Mouse (Mus musculus) thymus, postnatal 25 days (tissue): ENCODE results near the gene Hdac7.

Experiments used
- DNase-seq: peaks from one replicate; pipeline ENCODE4 v3.0.0; 2022

Hdac7 gene

DNA sequence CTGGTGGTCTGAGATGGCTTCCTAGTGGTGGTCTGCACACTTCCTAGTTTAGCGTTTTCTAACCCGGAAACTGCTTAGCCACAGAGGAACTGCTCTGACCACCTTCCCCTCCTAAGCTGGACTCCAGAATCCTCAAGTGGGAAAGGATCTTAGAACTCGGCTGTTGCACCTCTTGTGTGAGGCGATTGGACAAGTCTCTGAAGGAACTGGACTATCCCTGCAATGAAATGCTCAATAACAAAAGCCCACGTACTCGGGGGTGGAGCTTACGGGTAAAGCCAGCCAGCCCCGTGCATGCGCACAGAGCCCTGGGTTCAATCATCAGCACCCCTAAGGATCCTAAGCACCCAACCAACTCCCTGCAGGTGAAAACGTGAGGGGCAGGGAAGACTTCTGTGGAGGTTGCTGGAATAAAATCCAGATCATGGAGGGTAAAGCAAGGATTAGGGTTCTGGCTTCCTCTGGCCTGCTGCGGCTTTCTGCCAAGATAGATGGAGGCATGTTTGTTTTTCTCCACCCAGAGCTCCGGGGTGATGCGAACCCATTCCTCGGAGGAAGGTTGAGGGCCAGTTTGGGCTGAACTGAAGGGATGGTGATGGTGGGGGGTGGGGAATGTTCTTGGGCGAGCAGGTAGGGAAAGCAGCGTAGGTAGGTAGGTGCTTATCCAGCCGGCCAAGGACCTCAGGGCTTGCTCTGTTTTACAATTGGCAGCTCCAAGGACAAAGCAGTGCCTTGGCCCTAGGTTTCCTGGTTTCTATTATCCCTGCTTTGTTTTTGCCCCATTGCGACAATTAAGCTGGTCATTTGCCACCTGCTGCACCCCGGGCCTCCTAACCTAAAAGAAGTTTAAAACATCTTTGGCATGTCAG, 56.3 kb downstream of the Hdac7 start:
- DNase-seq, result no peak

DNA sequence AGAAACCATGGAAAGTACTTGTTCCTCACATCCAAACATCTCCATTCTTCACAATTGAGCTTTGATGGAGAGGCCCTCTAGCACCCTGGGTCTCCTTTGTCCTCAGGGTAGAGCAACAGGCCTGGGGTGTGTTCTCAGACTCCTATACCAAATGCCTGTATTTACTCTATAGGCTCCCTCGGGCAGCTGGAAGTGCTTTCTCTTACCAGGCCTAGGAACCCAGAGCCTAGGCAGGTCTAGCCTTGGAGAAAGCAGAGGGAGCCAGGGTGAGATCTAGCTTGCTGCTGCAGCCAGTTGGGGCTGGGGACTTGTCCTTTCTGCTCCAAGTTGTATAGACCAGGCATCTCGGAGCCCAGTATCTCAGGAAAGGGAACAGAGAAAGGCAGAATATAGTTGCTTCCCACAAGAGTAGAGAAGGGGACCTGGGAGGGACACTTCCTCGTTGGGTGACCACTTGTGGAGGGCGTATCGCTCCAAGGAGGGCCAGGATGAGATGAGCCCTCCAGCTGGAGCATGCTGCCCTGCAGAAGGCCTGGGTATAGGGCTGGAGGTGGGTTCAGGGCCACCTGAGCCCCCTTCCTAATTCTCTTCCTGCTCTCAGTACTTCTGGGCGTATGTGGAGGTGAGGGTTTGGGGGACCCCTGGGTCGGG, 57.0 kb downstream of the Hdac7 start:
- DNase-seq, result no peak

- no peak for DNase-seq
Measured at GRCm38 (mm10) chr15:97786412-97787112, 57.7 kb downstream of the Hdac7 start.

DNA sequence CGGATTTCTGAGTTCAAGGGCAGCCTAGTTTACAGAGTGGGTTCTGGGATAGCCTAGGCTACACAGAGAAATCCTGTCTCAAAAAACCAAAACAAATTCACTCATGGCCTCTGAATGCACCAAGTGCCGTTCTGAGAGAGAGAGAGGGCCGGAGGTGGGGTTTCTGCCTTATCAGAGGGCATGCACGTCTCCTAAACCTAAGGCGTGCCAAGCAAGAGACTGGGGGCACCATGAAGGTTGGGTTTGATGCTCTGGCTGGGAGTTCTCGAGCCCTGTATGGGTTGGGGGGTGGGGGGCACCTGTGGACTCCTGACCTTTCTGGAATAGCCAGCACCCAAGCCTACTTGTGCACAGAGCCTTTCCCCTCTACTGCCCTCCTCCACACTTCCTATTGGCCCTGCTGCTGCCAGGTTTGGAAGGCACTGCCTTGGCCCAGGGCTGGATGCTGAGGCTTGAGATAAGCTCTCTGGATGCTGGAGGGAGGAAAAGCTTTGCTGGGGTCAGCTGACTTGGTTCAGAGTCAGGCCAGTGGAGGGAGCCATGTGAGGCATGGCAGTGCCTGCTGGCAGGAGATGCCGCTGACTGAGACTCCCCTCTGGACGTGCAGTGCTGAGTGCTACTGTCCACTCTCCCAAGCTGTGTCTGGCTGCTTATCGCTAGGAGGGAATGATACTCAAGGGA, 58.4 kb downstream of the Hdac7 start:
- DNase-seq, result no peak

DNA sequence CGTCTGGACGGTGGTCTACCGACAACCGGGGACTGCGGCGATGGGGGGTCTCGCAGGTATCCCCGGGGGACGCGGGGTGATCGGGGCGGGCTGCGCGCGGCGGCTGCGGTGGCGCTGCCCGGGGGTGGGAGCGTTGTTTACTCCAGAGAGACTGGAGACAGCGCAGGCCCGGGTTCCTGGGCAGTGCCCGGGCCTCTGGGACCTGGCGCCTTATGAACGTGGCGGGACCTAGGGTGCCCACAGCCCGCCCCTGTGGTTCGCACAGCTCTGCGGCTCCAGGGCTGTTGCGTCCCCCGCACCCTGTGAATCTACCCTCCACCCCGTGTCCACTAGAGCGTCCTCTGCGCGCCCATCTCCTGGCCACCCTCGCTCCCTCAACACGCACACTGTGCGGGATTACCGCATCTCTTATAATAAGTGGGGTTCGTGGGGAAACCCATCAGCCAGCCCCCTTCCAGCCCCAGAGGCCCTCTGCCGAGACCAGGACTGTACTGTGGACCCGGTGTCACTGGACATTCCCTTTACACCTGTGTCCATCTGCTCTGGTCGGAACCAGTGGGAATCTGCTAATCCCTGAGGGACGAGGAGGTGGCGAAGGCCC, 59.6 kb downstream of the Hdac7 start:
- no peak for DNase-seq

- peak; percentile 96 for DNase-seq
Measured at GRCm38 (mm10) chr15:97784092-97784559, 60.2 kb downstream of the Hdac7 start.

DNA sequence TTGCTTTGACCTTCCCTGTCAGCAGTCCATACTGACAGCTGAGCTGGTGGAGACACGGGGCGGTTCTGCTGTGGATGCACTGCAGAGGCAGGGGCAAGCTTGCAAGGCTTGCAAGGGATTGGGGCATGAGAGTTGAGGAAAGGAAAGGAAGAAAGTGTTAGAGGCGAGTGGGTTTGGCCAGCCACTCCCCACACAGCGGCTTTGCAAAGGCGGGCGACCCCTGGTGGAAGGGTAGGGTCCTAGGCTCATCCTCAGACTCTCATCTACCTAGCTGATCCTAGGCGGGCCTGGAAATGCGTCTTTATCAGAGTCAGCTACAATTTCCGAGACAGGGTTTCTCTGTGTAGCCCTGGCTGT, 61.6 kb downstream of the Hdac7 start:
- DNase-seq, result peak; percentile 92

- no peak for DNase-seq
Measured at GRCm38 (mm10) chr15:97781961-97782748, 62.1 kb downstream of the Hdac7 start.

GRCm38 (mm10) chr15:97780611-97781031, 63.7 kb downstream of the Hdac7 start:
- peak; percentile 54 for DNase-seq

DNA sequence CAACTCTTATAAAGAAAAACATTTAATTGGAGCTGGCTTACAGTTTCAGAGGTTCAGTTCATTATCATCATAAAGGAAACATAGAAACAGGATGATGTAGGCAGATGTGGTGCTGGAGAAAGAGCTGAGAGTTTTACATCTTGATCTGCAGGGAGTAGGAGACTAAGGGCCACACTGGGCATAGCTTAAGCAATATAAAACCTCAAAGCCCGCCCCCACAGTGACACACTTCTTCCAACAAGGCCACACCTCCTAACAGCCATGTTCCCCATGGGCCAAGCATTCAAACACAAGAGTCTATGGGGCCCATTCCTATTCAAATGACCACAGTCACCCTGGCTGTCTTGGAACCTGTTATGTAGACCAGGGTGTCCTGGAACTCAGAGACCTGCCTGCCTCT, 64.7 kb downstream of the Hdac7 start:
- DNase-seq, result no peak

- no peak for DNase-seq
Measured at GRCm38 (mm10) chr15:97778311-97779098, 65.8 kb downstream of the Hdac7 start, which contains the start of gene Slc48a1. Gene Slc48a1 (plus strand): TSS chr15:97778520.

GRCm38 (mm10) chr15:97776919-97777318, 67.4 kb downstream of the Hdac7 start:
- no peak for DNase-seq

DNA sequence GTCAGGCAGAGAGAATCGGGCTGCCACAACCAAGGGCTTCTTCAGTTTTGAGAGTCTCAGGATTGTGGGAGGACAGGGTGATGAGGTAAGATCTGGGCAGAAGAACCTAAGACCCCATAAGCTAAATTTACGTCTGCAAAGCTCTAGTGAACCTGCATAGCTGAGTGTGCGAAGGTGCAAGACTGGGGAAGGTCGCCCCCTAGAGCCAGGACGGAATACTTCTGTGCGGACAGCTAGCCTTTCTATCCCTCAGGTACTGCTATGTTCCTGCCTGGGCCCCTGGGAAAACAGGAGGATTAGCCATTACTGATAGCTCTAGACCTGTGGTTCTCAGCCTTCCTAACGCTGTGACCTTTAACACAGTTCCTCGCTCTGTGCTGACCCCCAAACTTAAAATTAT, 67.8 kb downstream of the Hdac7 start:
- peak; percentile 86 for DNase-seq

- no peak for DNase-seq
Measured at GRCm38 (mm10) chr15:97773961-97774370, 70.3 kb downstream of the Hdac7 start.

GRCm38 (mm10) chr15:97773108-97773507, 71.2 kb downstream of the Hdac7 start:
- no peak for DNase-seq

GRCm38 (mm10) chr15:97770280-97770679, 74.0 kb downstream of the Hdac7 start:
- DNase-seq, result no peak

- DNase-seq, result no peak
Measured at GRCm38 (mm10) chr15:97768192-97768591, 76.1 kb downstream of the Hdac7 start.

GRCm38 (mm10) chr15:97767280-97768186, 76.8 kb downstream of the Hdac7 start, which contains the start of gene Rapgef3:
Gene Rapgef3 (minus strand): TSS chr15:97767972.
- DNase-seq, result peak; percentile 93

GRCm38 (mm10) chr15:97766594-97767279, 77.6 kb downstream of the Hdac7 start:
- no peak for DNase-seq
